Mouse (Mus musculus) urinary bladder, adult 18-20 months (tissue): Measurements from ENCODE around the gene E430018J23Rik.
"Not testable (repeated sequence)": the region's sequence is repeated elsewhere in the genome, so short reads cannot be mapped to it uniquely, and the experiment has no call there.

ENCODE experiments used
- DNase-seq, 2 experiments: peaks; one replicate each; pipeline ENCODE4 v3.0.0; 2022; ENCODE audit warnings: low spot score in 2 of 2, mixed read lengths in 2 of 2

The E430018J23Rik gene

GRCm38 (mm10) chr7:127378310-127378921, 15.0 kb downstream of the E430018J23Rik start:
- no peak for DNase-seq

- peak; percentile 93 for DNase-seq
Observed at GRCm38 (mm10) chr7:127375271-127376245, 17.9 kb downstream of the E430018J23Rik start, which contains the start of gene Zfp747. Gene Zfp747 (minus strand): TSS chr7:127376050.

- not testable (repeated sequence) for DNase-seq
Observed at GRCm38 (mm10) chr7:127371870-127372269, 21.6 kb downstream of the E430018J23Rik start.

- no peak for DNase-seq
Observed at GRCm38 (mm10) chr7:127371213-127371612, 22.2 kb downstream of the E430018J23Rik start.

- DNase-seq, result no peak
Observed at GRCm38 (mm10) chr7:127366249-127366648, 27.2 kb downstream of the E430018J23Rik start.

GRCm38 (mm10) chr7:127364166-127364565, 29.3 kb downstream of the E430018J23Rik start:
- no peak for DNase-seq

- no peak for DNase-seq
Observed at GRCm38 (mm10) chr7:127363475-127363921, 29.9 kb downstream of the E430018J23Rik start.

GRCm38 (mm10) chr7:127362418-127362817, 31.0 kb downstream of the E430018J23Rik start:
- DNase-seq, result not testable (repeated sequence)

- no peak for DNase-seq
Observed at GRCm38 (mm10) chr7:127361449-127361848, 32.0 kb downstream of the E430018J23Rik start.

- DNase-seq, result no peak
Observed at GRCm38 (mm10) chr7:127360265-127360664, 33.2 kb downstream of the E430018J23Rik start.

- no peak for DNase-seq
Observed at GRCm38 (mm10) chr7:127358472-127358871, 35.0 kb downstream of the E430018J23Rik start.

- DNase-seq, result no peak
Observed at GRCm38 (mm10) chr7:127357871-127358270, 35.6 kb downstream of the E430018J23Rik start.

- DNase-seq, result no peak
Observed at GRCm38 (mm10) chr7:127355796-127356195, 37.6 kb downstream of the E430018J23Rik start.

GRCm38 (mm10) chr7:127351230-127352004, 42.0 kb downstream of the E430018J23Rik start:
- no peak for DNase-seq

GRCm38 (mm10) chr7:127346676-127347075, 46.8 kb downstream of the E430018J23Rik start:
- DNase-seq, result peak; percentile 41 to 53

- DNase-seq, result peak; percentile 90 to 96
Observed at GRCm38 (mm10) chr7:127345512-127346325, 47.7 kb downstream of the E430018J23Rik start, which contains the start of gene Zfp768. Gene Zfp768 (minus strand): TSS chr7:127345589.

GRCm38 (mm10) chr7:127345092-127345491, 48.3 kb downstream of the E430018J23Rik start:
- peak in 1 of 2 experiments; percentile 42 for DNase-seq

- DNase-seq, result no peak
Observed at GRCm38 (mm10) chr7:127344371-127344770, 49.1 kb downstream of the E430018J23Rik start.

GRCm38 (mm10) chr7:127343351-127344019, 49.9 kb downstream of the E430018J23Rik start:
- no peak for DNase-seq

- DNase-seq, result no peak
Observed at GRCm38 (mm10) chr7:127342888-127343287, 50.5 kb downstream of the E430018J23Rik start.
